Mouse (Mus musculus): ENCODE data around the gene Ccdc57. TPM values are rescaled to one million over a fixed set of nuclear protein-coding genes. Genes with fewer than 3 reads are reported as not detected.
A peak's percentile ranks its signal among the peaks of the same experiment; 100 is the strongest.

Gene Ccdc57
- polyA plus RNA-seq, 1 experiment, result 2.0 TPM

GRCm38 (mm10) chr11:120955701-120956100 is 23.0 kb upstream of the Ccdc57 start:
- TF ChIP-seq FLI1 (IDR thresholded peaks at IDR 0.05; ENCODE audit: low read length) (no peak), GATA1 (IDR thresholded peaks at IDR 0.05; ENCODE audit: borderline replicate concordance, low read length) (no peak)
- Histone ChIP-seq H3K36me3 (replicated peaks; ENCODE audit: low read length) (peaks cover 93% of the 10 kb centered on the region), H3K4me3 (replicated peaks) (peak overlapping the region; percentile 51), H3K4me1 (peaks cover 98% of the 10 kb centered on the region), H3K27me3 (replicated peaks) (no peaks in the 10 kb centered on the region), H3K9me3 (no peaks in the 10 kb centered on the region)

DNA sequence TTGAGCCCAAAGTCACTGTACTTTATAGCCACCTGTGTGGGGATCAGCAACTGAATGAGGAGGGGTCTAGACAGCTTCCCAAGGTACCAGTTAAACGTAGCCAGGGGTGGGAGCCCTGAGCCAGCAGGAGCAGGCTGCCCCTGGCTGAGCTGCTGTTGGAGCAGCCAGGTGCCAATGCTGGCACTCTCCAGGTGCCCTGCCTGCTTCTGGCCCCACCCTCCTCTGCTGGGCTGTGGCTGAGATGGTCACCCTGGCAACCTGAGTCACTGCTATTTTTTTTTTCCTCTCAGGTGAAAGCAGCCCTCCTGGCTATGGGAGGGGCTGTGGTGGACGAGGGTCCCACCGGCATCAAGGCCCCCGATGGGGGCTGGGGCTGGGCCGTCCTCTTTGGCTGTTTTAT is 22.3 kb upstream of the Ccdc57 start:
- H3K27me3 ChIP-seq (replicated peaks), result no peaks in the 10 kb centered on the region
- H3K4me1 ChIP-seq, result peaks cover 98% of the 10 kb centered on the region
- TF ChIP-seq FLI1 (IDR thresholded peaks at IDR 0.05; ENCODE audit: low read length), result no peak
- peak overlapping the region; percentile 20 for H3K4me3 ChIP-seq (replicated peaks)
- no peaks in the 10 kb centered on the region for H3K9me3 ChIP-seq
- H3K36me3 ChIP-seq (replicated peaks; ENCODE audit: low read length), result peaks cover 87% of the 10 kb centered on the region

DNA sequence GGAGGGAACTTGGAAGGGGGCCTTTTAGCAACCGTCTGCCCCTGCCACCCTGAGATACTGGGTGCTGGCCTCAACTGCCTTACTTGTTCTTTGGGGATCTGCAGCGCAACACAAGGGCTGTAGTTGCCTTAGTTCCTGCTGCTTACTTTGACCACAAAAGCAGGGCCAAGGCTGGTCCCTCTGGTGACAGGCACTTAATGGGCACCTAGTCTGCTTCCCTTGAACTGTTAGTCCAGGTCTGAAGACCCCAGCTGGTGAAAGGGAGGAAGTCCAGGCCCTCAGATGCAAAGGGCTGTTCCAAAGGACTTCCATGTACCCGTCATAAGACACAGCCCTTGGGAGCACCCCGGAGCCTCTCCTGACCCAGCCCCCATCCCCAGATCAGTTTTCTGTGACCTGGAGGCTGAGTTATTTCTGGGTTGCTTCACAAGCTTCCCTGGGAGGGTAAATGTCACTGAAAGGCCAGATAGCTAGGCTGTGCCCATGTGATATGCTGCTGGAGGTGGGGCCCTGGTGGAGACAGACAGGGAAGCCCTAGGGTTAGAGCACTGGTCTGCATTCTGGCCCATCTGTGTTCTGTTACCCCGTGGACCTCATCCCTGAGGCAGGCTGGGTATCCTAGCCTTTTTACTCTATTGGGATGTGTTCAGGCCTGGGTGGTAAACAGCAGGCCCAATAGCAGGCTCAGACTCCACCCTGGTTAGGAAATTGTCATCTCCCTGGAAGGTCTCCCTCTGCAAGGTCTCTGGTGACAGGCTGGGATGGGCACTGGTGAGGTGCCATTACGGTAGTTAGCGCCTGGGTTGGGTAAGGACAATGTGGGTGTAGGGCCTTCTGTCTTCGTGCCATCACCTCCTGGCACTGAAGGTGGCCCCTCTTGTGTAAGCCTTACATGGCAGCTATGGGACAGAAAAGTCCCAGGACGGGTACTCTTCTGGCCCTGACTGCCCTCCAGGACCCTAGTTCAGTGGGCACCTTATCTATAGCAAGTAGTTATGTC is 19.4 kb upstream of the Ccdc57 start:
- Histone ChIP-seq H3K9me3 (no peaks in the 10 kb centered on the region), H3K4me3 (replicated peaks) (peak overlapping the region; percentile 97), H3K36me3 (replicated peaks; ENCODE audit: low read length) (peaks cover 61% of the 10 kb centered on the region), H3K4me1 (peaks cover 98% of the 10 kb centered on the region), H3K27me3 (replicated peaks) (no peaks in the 10 kb centered on the region)
- TF ChIP-seq GATA1 (IDR thresholded peaks at IDR 0.05; ENCODE audit: borderline replicate concordance, low read length) (no peak), FLI1 (IDR thresholded peaks at IDR 0.05; ENCODE audit: low read length) (no peak)

DNA sequence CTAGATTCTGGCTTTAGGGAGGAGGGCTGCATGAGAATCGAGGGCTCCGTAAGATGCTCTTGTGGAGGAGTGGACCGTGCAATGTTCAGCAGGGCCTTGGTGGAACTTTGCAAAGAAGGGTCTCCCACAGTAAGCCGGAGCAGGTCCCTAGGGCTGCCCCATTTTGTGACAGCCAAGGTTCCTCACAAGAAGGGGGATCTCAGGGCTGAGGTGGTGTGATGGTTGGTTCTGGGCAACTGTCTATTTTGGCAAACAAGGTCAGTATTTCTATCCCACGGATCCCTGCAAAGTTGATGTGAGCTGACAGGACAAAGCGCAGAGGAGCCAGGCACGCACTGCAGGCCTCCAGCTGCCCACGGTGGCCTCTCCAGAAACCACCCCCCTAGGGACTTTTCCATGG is 18.6 kb upstream of the Ccdc57 start:
- Histone ChIP-seq H3K4me3 (replicated peaks) (peak overlapping the region; percentile 97), H3K4me1 (peaks cover 96% of the 10 kb centered on the region), H3K9me3 (no peaks in the 10 kb centered on the region), H3K27me3 (replicated peaks) (no peaks in the 10 kb centered on the region), H3K36me3 (replicated peaks; ENCODE audit: low read length) (peaks cover 53% of the 10 kb centered on the region)
- no peak for TF ChIP-seq FLI1 (IDR thresholded peaks at IDR 0.05; ENCODE audit: low read length)
- no peak for TF ChIP-seq GATA1 (IDR thresholded peaks at IDR 0.05; ENCODE audit: borderline replicate concordance, low read length)

GRCm38 (mm10) chr11:120950281-120951202 is 17.9 kb upstream of the Ccdc57 start:
- Histone ChIP-seq H3K4me1 (peaks cover 96% of the 10 kb centered on the region), H3K9me3 (no peaks in the 10 kb centered on the region), H3K36me3 (replicated peaks; ENCODE audit: low read length) (peaks cover 46% of the 10 kb centered on the region), H3K27me3 (replicated peaks) (no peaks in the 10 kb centered on the region), H3K4me3 (replicated peaks) (peak overlapping the region; percentile 97)
- TF ChIP-seq FLI1 (IDR thresholded peaks at IDR 0.05; ENCODE audit: low read length) (no peak), GATA1 (IDR thresholded peaks at IDR 0.05; ENCODE audit: borderline replicate concordance, low read length) (no peak)

DNA sequence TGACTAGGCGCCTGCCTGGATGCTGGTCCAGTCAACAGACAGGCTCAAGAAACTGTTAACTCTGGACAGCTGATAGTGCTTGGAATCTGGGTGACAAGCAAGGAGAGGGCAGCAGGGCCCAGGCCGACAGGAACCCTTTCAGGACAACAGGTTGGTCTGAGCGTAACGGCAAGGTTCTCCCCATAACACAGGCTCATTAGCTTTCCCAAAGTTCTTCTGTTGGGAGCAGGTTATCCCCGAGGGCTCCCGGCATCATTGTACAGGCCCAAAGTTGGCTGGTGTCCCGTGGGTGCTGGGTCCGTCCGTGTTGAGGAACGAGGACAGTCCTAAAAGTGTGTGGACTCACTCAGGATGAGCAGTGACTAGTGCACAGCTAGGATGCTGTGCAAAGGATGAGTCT is 17.2 kb upstream of the Ccdc57 start:
- Histone ChIP-seq H3K27me3 (replicated peaks) (peaks cover 2% of the 10 kb centered on the region), H3K36me3 (replicated peaks; ENCODE audit: low read length) (peaks cover 39% of the 10 kb centered on the region), H3K4me3 (replicated peaks) (peak overlapping the region; percentile 97), H3K9me3 (no peaks in the 10 kb centered on the region), H3K4me1 (peaks cover 95% of the 10 kb centered on the region)
- TF ChIP-seq FLI1 (IDR thresholded peaks at IDR 0.05; ENCODE audit: low read length) (no peak), GATA1 (IDR thresholded peaks at IDR 0.05; ENCODE audit: borderline replicate concordance, low read length) (no peak)

DNA sequence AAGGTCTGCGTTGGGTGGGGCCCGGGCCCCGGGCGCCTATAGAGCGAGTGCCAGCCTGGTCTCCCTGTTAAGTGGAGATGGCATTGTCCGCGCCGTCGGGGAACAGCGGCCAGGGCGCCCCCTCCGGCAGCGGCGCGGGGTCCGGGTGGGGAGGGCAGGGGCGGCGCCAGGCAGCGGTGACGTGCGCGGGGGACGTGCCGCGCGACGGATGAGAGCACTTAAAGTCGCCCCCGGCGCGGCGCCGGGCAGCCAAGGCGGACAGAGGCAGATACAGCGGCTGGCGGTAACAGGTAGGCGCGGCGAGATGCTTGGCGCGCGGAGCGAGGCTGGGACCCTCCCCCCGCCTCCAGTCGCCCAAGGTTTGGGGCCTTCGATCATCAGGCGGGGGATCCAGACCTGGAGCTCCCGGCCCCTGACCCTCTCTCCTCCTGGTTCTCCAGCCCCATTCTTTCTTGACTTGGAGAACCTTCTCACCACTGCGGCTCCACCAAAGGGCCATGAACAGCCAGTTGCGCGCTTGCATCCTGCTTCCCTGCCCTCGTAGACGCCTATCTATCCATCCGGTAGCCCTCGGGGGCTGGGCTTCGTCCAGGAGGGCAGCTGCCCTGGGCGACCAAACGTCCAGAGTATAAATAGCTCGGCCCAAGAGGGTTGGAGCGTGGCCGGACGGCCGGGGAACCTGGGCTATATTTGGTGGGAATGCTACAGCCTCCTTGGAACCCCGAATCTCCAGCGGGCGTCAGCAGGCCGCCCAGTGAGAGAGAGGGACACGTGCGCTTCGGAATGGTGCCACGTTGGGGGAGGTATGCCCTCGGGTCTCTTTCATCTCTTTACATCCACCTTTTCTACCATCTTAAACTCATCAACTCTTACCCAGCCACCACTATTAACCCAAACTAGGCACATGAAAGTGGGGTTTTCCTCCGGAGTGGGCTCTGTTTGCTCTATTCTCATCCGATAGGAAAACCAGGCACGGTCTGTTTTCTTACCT is 16.5 kb upstream of the Ccdc57 start:
- Histone ChIP-seq H3K36me3 (replicated peaks; ENCODE audit: low read length) (peaks cover 32% of the 10 kb centered on the region), H3K4me1 (peaks cover 89% of the 10 kb centered on the region), H3K9me3 (no peaks in the 10 kb centered on the region), H3K4me3 (replicated peaks) (peak overlapping the region; percentile 97), H3K27me3 (replicated peaks) (peaks cover 2% of the 10 kb centered on the region)
- TF ChIP-seq GATA1 (IDR thresholded peaks at IDR 0.05; ENCODE audit: borderline replicate concordance, low read length) (no peak), FLI1 (IDR thresholded peaks at IDR 0.05; ENCODE audit: low read length) (no peak)

- Histone ChIP-seq H3K9me3 (no peaks in the 10 kb centered on the region), H3K27me3 (replicated peaks) (peaks cover 8% of the 10 kb centered on the region), H3K4me1 (peaks cover 86% of the 10 kb centered on the region), H3K4me3 (replicated peaks) (peak within 1 kb of the TSS; percentile 97), H3K36me3 (replicated peaks; ENCODE audit: low read length) (peaks cover 26% of the 10 kb centered on the region)
- TF ChIP-seq FLI1 (IDR thresholded peaks at IDR 0.05; ENCODE audit: low read length) (no peak), GATA1 (IDR thresholded peaks at IDR 0.05; ENCODE audit: borderline replicate concordance, low read length) (no peak)
Observed at GRCm38 (mm10) chr11:120948328-120948727, 15.7 kb upstream of the Ccdc57 start, which contains the start of gene Slc16a3. Gene Slc16a3, plus strand, starts transcription at chr11:120948480.

DNA sequence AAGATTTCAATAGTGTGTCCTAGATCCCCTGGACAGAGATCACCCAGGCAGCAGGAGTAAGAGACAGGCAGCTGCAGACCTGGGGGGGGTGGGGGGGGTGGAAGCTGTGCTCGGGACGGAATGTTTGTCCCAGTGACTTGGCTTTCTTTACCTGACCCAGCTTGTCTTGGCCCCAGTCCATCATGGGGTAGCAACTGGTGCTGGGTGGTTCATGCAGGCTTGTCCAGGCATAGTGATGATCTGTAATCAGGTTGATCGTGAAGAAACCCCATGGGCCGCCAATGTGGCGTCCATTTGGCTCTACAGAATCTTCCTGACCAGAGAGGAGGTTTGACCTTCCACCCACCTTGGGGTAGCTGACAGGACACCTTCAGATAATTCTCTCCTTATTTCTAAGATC is 13.3 kb upstream of the Ccdc57 start:
- TF ChIP-seq FLI1 (IDR thresholded peaks at IDR 0.05; ENCODE audit: low read length), result no peak
- TF ChIP-seq GATA1 (IDR thresholded peaks at IDR 0.05; ENCODE audit: borderline replicate concordance, low read length), result no peak
- Histone ChIP-seq H3K4me1 (peaks cover 68% of the 10 kb centered on the region), H3K9me3 (no peaks in the 10 kb centered on the region), H3K27me3 (replicated peaks) (peaks cover 8% of the 10 kb centered on the region), H3K4me3 (replicated peaks) (no peak overlapping the region), H3K36me3 (replicated peaks; ENCODE audit: low read length) (peaks cover 5% of the 10 kb centered on the region)
